Mouse (Mus musculus) limb, embryonic 11.5 days (tissue): Measurements from ENCODE around the gene Pkn2. TPM values are rescaled to one million over a fixed set of nuclear protein-coding genes. Genes with fewer than 3 reads are reported as not detected.

Experiments used
- ATAC-seq: fragments of 200-750 bp; cut with Nextera tagmentation; 2 replicates; pipeline ENCODE4 v1.8.0; 2017; ENCODE audit warnings: low read depth; ENCODE audit not compliant: insufficient number of reproducible peaks, low FRiP score, low TSS enrichment
- DNase-seq: peaks from one replicate; pipeline ENCODE4 v3.0.0-alpha.2; 2015; ENCODE audit warnings: low spot score
- H3K27ac ChIP-seq: fragments of 300-500 bp; sonication (generic); replicated peaks from 2 replicates; pipeline ENCODE4 v1.5.1; 2014; ENCODE audit warnings: low read depth, mild to moderate bottlenecking, low read length
- H3K27me3 ChIP-seq: fragments of 300-500 bp; sonication (generic); 2 replicates; pipeline ENCODE4 v1.6.1; 2014; ENCODE audit warnings: mild to moderate bottlenecking, low read length, mixed read lengths; ENCODE audit not compliant: control insufficient read depth, insufficient read depth
- H3K36me3 ChIP-seq: fragments of 300-500 bp; sonication (generic); 2 replicates; pipeline ENCODE4 v1.6.1; 2014; ENCODE audit warnings: mild to moderate bottlenecking, low read length, moderate library complexity, mixed read lengths; ENCODE audit not compliant: control insufficient read depth, insufficient read depth
- H3K4me1 ChIP-seq: fragments of 300-500 bp; sonication (generic); 2 replicates; pipeline ENCODE4 v1.6.1; 2014; ENCODE audit warnings: low read length, mixed read lengths; ENCODE audit not compliant: control insufficient read depth, insufficient read depth
- H3K4me2 ChIP-seq: fragments of 300-500 bp; sonication (generic); 2 replicates; pipeline ENCODE4 v1.6.1; 2014; ENCODE audit warnings: low read depth, mild to moderate bottlenecking, moderate library complexity; ENCODE audit not compliant: severe bottlenecking
- H3K4me3 ChIP-seq: fragments of 300-500 bp; sonication (generic); 2 replicates; pipeline ENCODE4 v1.5.1; 2014; ENCODE audit warnings: low read depth, low read length
- H3K9ac ChIP-seq: fragments of 300-500 bp; sonication (generic); 2 replicates; pipeline ENCODE4 v1.6.1; 2014; ENCODE audit warnings: mild to moderate bottlenecking, low read length
- H3K9me3 ChIP-seq: fragments of 300-500 bp; sonication (generic); 2 replicates; pipeline ENCODE4 v1.6.1; 2016; ENCODE audit warnings: low read length; ENCODE audit not compliant: control insufficient read depth
- WGBS: fragments of 180-500 bp; shearing (Covaris S2); extraction: QIAGEN DNeasy Blood & Tissue Kit; methylation state at CpG from one replicate; pipeline ENCODE4 v1.1.7; 2014; 5-methylcytosine and 5-hydroxymethylcytosine counted together
- polyA plus RNA-seq: library from polyadenylated mRNA; unstranded; fragments of >200 nt; fragmentation: Nextera tagmentation; extraction: Ambion mirVana; gene quantifications from 2 replicates; pipeline ENCODE4 v1.2.1, GENCODE M21; 2014

Gene Pkn2
- polyA plus RNA-seq, 1 experiment from 2014 or later = 52.8 TPM

DNA sequence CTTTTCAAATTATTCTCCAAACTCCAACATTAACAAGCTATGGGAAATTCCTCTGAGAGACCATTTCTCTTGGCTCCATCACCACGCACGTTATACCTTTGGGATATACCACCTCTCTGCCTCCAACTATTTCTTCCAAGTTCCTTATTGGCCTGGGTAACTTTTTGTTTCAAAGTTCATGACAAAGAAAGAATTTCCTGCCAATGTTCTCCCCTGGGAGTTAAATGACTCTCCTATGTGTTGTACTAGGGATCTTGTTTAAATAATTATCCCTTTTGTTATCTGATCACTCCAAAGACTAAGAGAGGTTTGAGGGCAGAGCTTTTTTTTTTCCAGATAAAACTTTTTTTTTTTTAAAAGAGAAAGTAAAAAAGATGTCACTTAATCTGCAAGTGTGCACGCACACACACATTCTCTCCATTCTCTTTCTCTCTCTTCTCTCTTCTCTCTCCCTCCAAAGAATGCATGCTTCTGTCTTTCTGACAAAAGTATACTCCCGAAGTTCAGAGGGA, 25.8 kb downstream of the Pkn2 start:
- no peak overlapping the region for H3K4me2 ChIP-seq
- no peaks in the 10 kb centered on the region for H3K27me3 ChIP-seq
- H3K9me3 ChIP-seq = no peaks in the 10 kb centered on the region
- H3K9ac ChIP-seq = no peak overlapping the region
- H3K27ac ChIP-seq = no peak overlapping the region
- ATAC-seq = no peak
- H3K4me3 ChIP-seq = no peak overlapping the region
- no peak for DNase-seq
- H3K4me1 ChIP-seq = no peaks in the 10 kb centered on the region
- WGBS = 85% methylated on average over 4 of the region's 4 CpGs
- peaks cover 2% of the 10 kb centered on the region; the same call in 1 of the 2 replicates for H3K36me3 ChIP-seq

DNA sequence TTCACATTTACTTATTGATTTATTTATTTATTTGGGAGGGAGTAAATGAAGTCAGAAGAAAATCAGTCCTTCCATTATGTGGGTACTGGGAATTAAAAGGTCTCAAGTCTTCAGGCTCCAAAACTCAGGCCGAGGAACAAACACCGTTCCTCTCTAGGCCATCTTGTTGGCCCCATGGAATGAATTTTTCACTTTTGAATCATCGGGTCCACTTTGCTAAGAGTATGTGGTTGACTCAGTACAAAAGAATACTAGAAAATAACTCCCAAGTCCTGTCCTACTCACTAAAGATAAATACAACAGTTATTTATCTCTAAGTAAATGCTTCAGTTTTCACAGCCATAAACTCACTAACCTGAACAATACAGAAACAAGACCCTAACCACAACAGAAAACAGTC, 28.9 kb downstream of the Pkn2 start:
- no peak for DNase-seq
- no peaks in the 10 kb centered on the region for H3K9me3 ChIP-seq
- no peaks in the 10 kb centered on the region for H3K27me3 ChIP-seq
- no peak overlapping the region for H3K27ac ChIP-seq
- no peak overlapping the region for H3K4me2 ChIP-seq
- no peak for ATAC-seq
- no peak overlapping the region for H3K9ac ChIP-seq
- peaks cover 2% of the 10 kb centered on the region; the same call in 1 of the 2 replicates for H3K36me3 ChIP-seq
- H3K4me1 ChIP-seq = no peaks in the 10 kb centered on the region
- no peak overlapping the region for H3K4me3 ChIP-seq
- 97% methylated on average over 3 of the region's 3 CpGs for WGBS

- H3K4me2 ChIP-seq = no peak overlapping the region
- no peaks in the 10 kb centered on the region for H3K27me3 ChIP-seq
- DNase-seq = no peak
- no peak overlapping the region for H3K27ac ChIP-seq
- no peaks in the 10 kb centered on the region for H3K4me1 ChIP-seq
- no peak overlapping the region for H3K4me3 ChIP-seq
- peaks cover 2% of the 10 kb centered on the region; the same call in 1 of the 2 replicates for H3K36me3 ChIP-seq
- H3K9ac ChIP-seq = no peak overlapping the region
- no peak for ATAC-seq
- no peaks in the 10 kb centered on the region for H3K9me3 ChIP-seq
- WGBS = 93% methylated on average over 3 of the region's 3 CpGs
These were observed 30.2 kb downstream of the Pkn2 start for GRCm38 (mm10) chr3:142851631-142852030.

DNA sequence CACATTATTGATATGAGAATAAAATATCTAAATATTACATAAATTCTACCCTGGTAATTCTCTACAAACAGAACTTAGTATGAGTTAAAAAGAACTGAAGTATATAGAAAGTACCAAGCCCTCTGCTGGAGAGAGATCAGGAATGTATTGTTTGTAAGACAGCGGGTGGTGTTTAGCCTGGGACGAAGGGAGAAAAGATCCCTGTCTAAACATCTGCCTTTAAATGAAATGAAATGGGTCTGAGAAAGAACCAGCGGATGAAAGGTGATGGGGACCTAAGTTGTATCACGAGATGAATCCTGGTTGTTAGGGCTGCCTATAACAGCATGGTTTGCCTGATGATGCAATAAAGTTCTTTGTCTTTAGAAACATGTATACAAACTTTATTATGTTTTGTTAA, 41.8 kb downstream of the Pkn2 start:
- Histone ChIP-seq H3K36me3 (no peaks in the 10 kb centered on the region), H3K9ac (no peak overlapping the region), H3K4me2 (no peak overlapping the region), H3K4me3 (no peak overlapping the region), H3K9me3 (no peaks in the 10 kb centered on the region), H3K27me3 (no peaks in the 10 kb centered on the region), H3K27ac (no peak overlapping the region), H3K4me1 (no peaks in the 10 kb centered on the region)
- WGBS = 91% methylated on average over 4 of the region's 4 CpGs
- ATAC-seq = no peak
- no peak for DNase-seq

DNA sequence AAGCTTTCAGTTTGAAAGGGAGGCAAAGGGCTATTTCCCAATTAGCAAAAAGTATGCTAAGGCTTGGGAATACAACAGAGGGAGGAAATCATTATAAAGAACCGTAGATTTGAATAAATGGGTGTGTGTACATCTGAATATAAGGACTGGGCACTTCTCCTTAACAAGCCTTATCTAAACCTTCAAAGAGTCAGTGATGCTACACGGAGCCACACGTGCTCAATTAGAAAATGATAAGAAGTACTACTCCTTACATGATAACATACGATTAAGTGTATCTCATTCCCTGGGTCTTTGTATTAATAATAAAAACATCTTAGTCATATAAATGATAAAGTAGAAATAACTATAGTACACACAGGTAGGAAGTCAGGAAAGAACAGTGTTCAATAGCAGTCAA, 47.0 kb downstream of the Pkn2 start:
- no peaks in the 10 kb centered on the region for H3K27me3 ChIP-seq
- no peak overlapping the region for H3K9ac ChIP-seq
- DNase-seq (no peak), ATAC-seq (no peak)
- no peak overlapping the region for H3K4me2 ChIP-seq
- H3K4me1 ChIP-seq = no peaks in the 10 kb centered on the region
- H3K27ac ChIP-seq = no peak overlapping the region
- H3K4me3 ChIP-seq = no peak overlapping the region
- no peaks in the 10 kb centered on the region for H3K36me3 ChIP-seq
- no peaks in the 10 kb centered on the region for H3K9me3 ChIP-seq
- WGBS = 96% methylated on average over 4 of the region's 4 CpGs

- H3K9me3 ChIP-seq = no peaks in the 10 kb centered on the region
- no peak overlapping the region for H3K9ac ChIP-seq
- no peaks in the 10 kb centered on the region for H3K36me3 ChIP-seq
- H3K4me3 ChIP-seq = no peak overlapping the region
- H3K4me1 ChIP-seq = no peaks in the 10 kb centered on the region
- ATAC-seq (no peak), DNase-seq (no peak)
- no peak overlapping the region for H3K27ac ChIP-seq
- WGBS = 92% methylated on average over 4 of the region's 4 CpGs
- no peaks in the 10 kb centered on the region for H3K27me3 ChIP-seq
- H3K4me2 ChIP-seq = no peak overlapping the region
These were observed 47.8 kb downstream of the Pkn2 start for GRCm38 (mm10) chr3:142834024-142834423.

DNA sequence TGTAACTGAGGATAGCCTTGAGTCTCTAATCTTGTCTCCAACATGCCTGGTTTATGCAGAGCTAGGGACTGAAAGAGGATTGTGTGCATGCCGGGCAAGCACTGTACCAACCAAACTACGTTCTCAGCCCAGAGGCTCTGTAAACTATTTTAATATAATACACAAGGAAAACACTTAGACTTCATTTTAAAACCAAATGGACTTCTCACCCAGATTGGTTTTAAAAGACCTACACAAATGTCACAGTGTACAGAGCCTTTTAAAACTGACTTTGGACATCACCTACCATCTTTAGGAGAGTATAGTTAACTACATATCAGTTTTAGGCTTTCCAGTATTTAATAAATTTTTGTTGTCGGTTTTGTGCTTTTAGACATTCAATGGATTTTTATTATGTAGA, 48.9 kb downstream of the Pkn2 start:
- Histone ChIP-seq H3K9ac (no peak overlapping the region), H3K27me3 (no peaks in the 10 kb centered on the region), H3K4me2 (no peak overlapping the region), H3K27ac (no peak overlapping the region), H3K4me1 (no peaks in the 10 kb centered on the region), H3K36me3 (peaks cover 7% of the 10 kb centered on the region; the same call in 1 of the 2 replicates), H3K9me3 (no peaks in the 10 kb centered on the region), H3K4me3 (no peak overlapping the region)
- no peak for ATAC-seq
- no peak for DNase-seq
- 94% methylated on average over 3 of the region's 3 CpGs for WGBS

- Histone ChIP-seq H3K9ac (no peak overlapping the region), H3K27ac (no peak overlapping the region), H3K27me3 (no peaks in the 10 kb centered on the region), H3K4me3 (no peak overlapping the region), H3K4me2 (no peak overlapping the region), H3K36me3 (peaks cover 10% of the 10 kb centered on the region; the same call in 1 of the 2 replicates), H3K9me3 (no peaks in the 10 kb centered on the region), H3K4me1 (no peaks in the 10 kb centered on the region)
- WGBS = 90% methylated on average over 4 of the region's 4 CpGs
- no peak for ATAC-seq
- no peak for DNase-seq
These were observed 55.2 kb downstream of the Pkn2 start for GRCm38 (mm10) chr3:142826449-142827146.

DNA sequence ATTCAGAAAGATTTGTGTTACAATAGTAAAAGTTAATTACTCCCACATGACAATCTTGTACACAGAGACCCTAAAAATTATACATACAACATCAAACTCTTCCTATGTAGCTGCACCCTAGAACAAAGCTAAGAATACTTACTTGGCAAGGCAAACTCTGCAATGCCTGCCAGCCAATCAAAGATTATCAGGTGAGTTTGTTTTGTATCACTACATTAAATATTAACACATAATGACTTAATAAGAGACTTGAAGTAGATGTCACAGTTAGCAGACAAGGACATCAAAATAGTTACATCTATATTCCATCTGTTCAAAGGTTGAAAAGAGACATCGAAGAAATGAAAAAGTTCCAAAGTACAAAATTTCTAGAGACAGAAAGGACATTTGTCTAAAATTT, 58.2 kb downstream of the Pkn2 start:
- Histone ChIP-seq H3K36me3 (peaks cover 8% of the 10 kb centered on the region; the same call in 1 of the 2 replicates), H3K9ac (no peak overlapping the region), H3K4me1 (no peaks in the 10 kb centered on the region), H3K27me3 (no peaks in the 10 kb centered on the region), H3K9me3 (no peaks in the 10 kb centered on the region), H3K27ac (no peak overlapping the region), H3K4me2 (no peak overlapping the region), H3K4me3 (no peak overlapping the region)
- ATAC-seq (no peak), DNase-seq (no peak)
- WGBS = 93% methylated on average over 1 of the region's 1 CpGs
